Mouse (Mus musculus) embryo, embryonic 10.5 days (tissue): ENCODE measurements around the gene Rhno1.

Experiments
- DNase-seq: peaks from one replicate; pipeline ENCODE4 v3.0.0-alpha.2; 2015; ENCODE audit warnings: low spot score

Rhno1 gene

DNA sequence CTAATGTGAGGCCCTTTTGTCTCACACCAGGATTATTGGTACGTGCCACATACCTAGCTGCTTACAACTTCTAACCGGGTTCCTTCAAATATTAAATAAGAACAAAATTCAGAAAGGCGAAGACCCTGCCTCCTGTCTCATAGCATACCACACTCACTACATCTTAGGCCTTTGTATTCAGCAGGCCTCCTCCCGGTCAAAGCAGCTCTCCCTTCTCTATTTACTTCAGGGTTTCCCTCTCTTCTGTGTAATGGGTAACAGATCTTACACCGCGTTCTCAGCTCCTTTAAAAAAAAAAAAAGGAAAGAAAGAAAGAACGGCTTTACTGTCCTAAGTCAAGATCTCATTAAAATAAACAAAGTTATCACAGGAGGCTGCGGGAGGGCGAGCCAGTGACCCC, 810 bp downstream of the Rhno1 start:
- peak; percentile 31 for DNase-seq

DNA sequence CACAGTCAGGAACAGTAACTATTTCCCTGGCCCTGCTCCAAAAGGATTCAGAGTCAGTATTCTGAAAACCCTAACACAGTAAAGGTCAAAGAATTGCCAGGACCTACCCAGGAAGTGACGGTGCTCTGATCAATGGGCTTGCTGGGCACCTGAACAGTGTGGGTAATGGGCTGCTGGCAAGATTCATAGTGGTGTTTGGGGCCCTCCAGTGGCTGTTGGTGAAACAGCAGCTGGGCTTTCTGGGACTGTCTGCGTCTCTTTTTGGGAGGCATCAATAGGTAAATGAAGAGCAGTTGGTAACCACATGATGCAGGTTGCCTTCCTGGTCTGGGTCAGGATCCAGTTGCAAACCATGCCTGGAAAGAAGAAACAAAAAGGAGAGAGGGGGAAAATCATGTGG, 3.7 kb downstream of the Rhno1 start:
- DNase-seq: peak; percentile 80

DNA sequence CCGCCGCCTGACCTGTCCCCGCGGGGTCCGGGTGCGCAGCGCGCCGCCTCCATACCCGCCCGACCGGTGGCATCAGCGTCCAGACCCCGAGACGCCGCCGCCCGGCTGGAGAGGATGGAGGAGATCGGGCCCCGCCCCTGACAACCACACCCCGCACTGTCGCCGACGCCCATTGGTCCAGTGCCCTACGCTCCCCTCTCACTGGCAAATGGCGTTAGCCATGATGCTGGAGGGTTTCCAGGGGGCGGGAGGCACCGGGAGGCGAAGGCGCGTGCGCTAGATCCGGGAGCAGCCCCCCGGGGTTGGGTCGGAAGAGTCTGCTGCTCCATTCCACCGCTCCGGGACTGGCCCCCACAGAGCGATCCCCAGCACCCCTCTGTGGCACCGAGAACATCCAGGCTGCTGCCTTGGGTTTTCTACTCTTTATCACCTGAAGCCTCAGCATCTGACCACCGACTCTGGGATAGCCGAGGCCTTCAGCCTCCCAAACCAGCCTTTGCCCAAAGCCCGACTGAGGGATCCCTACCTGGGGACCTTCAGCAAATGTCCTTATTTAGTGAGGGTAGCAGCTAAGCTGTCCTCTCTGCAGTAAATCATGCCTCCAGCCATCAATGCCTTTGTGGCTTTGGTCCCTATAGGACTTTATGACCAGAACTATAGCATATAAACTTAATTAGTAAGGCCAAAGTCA, 6.8 kb downstream of the Rhno1 start, which contains the start of gene Tulp3:
Gene Tulp3, minus strand, starts transcription at position 126 of the 691 bp plus-strand sequence.
- DNase-seq: peak; percentile 97

DNA sequence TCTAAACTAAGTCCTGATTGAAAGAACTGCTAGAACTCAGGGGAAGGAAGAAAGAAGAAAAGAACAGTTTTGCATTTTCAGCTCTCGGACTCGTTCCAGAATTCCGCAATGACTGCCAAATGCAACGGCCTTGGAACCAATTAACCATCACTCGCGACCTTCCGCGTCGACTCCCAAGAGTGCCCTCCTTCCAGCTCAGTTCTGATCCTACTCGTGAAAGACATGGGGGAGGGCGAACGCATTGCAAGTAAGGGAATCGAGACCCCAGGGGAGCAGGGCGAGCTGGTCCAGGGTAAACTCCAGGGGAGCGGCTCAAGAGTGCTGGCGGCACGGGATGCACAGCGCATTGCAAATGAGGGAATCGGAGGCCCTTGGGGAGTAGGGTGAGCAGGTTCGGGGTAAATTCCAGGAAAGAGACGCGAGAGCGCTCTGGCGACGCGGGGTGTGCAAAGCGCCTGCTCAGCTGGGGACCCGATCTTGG, 7.5 kb downstream of the Rhno1 start:
- DNase-seq: peak; percentile 72

DNA sequence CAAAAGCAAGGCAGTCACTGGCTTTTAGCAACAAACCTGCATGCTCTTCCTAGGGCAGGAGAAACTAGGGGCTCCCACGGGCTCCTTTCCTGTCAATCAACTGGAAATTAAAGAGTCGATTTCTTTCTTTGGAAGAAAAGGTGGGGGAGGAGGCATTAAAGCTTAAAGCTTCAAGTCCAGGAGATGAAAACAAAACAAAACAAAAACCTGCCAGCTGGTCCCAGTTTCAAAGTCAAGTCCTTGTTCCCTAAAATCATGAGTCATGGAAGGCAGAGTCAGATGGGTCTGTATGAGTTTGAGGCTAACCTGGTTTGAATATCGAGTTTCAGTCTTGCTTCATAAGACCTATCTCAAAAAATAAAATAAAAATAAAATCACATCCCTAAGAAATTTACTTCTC, 8.6 kb downstream of the Rhno1 start:
- DNase-seq: no peak

DNA sequence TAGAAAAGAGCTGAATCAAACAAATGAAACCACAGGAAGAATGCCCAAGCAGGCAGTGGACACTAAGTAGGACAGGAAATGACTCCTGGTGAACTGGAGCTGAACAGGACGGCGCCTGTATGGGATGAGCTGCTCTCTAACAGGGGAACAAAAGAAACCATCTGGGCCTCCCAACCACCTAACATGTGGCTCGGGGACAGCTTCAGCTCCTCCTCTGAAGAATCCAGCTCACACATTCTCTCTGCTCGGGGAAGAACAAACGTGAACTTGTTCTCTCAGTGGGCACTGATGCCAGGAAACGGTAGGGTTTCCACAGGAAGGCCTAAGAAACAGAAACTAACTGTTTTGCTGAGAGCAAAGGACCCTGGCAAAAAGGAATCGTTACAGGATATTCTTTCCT, 13.0 kb downstream of the Rhno1 start:
- peak; percentile 42 for DNase-seq

DNA sequence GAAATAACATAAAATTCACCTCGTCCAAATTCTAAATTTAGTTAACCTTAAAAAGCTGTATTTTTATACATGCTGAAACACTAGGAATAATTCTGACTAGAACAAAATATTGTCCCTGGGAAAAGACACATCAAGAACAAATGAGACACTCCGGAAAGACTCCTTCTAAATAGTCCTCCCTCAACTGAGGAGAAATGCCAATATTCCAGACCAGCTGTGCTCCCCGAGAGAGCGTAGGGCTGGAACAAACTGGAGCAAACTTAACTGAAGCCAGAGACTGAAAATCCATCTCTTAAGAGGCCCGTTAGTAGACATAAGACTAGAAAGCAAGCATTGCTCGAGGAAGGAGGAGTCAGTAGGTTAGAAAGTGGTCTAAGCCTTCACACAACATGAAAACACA, 15.9 kb downstream of the Rhno1 start:
- DNase-seq: no peak

DNA sequence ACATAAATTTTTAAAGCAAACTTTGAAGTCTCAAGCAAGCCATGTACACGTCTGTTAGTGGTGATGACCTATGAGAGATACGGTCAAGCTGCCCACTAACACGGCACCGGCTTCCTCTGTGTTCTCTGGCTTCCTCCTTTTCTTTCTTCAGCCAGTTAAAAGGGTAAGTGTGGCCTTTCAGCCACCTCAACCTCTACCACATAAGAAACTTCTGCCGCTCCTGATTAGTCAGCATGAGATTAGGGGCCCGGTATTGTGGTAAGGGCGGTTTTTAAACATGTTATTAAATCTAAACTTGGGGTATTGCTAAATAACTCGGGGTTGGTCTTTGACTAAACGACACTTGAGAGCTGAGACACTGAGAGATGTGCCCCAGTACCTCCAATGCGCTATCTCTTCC, 17.1 kb downstream of the Rhno1 start:
- no peak for DNase-seq

DNA sequence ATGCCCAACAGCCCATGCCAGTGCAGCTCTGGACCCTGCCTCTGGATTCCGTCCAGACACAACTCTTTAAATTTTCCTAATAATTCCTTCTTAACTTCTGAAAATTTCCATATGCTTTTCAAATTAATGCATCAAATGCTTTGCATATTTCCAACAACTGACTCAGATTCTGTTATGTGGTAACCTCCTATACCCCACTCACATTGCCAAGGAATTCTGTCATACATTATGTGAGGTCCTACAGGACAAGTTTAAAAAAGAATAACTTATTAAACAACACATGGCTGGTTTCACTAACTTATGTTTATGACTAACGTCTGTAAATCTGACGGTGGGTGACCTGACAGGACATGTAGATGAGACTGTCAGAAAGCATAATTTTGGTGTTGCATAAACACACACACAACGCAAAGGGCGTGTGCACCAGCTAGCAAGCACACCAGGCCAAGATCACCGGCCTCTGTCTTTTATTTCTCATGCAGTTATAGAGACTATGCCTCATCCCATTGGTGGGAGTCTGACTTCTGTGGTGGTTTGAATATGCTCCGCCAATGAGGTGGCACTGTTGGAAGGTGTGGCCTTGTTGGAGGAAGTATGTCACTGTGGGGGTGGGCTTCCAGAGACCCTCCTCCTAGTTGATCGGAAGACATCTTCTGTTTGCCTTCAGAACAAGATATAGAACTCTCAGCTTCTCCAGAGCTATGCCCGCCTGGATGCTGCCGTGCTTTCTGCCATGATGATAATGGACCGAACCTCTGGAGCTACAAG, 20.6 kb downstream of the Rhno1 start:
- no peak for DNase-seq

DNA sequence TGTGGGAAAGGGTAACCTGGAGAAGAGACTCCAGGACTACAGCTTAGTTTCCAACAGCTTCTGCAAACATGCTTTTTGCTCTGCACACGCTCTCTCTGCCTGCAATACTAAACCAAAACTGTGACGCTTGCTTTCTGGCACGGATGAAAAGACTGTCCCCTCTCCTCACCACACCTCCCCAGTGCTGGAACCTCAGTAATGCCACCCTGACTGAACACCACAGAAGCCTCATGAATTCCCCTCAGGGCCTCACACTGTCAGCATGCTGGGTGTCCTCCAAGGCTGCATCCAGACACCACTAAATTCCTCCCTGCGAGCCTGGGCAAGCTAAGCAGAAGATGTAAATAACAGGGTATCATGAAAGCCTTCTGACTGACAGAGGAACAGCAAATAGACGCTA, 23.8 kb downstream of the Rhno1 start:
- no peak for DNase-seq

DNA sequence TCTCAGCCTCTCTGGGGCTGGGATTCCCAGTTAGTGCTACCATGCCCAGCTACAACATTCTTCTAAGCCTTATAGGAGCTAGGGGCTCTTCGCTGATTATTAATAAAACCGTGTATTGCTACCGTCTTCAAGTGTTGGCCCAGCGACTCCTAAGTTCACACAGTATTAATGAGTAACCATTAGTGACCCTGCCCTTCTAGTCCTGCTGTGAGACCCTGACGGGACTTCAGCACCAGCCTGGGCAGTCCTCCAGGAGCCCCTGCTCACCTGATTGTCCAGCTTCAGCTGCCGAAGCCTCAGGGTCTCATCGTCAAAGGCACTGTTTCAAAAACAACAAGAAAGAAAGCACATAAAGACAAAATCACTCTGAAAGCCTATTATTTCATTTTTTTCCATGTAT, 25.2 kb downstream of the Rhno1 start:
- DNase-seq: no peak

DNA sequence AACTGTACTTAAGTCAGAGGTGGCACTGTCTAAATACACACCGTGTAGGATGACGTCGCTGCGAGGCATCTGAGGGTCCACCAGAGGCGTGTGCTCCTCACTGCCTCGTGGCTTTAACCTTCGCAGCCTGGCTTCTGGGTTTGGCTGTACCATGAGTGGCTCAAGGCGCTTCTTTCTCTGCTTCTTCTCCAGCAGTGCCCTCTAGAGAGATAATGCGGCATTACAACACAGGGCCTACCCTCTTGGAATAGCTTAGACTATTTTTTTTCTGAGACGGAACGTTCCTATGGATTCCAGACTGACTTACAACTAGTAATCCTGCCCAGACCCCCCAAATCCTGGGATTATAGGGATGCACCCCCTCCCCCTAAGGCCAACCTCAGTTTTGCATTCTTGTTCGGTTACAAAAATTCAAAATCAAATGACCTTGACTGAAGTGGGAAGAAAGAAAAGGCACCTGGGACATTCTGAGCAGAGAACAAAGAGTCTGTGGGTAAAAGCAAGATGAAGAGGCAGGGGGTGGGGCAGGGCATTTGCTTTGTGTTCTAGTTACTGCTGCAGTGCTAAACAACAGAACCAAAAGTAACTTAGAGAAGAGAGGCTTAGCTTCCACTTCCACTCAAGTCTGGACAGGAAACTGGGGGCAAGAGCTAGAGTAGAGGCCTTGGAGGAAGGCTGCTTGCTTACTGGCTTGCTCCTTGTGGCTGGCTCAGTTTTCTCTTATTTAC, 28.1 kb downstream of the Rhno1 start:
- DNase-seq: peak; percentile 92

DNA sequence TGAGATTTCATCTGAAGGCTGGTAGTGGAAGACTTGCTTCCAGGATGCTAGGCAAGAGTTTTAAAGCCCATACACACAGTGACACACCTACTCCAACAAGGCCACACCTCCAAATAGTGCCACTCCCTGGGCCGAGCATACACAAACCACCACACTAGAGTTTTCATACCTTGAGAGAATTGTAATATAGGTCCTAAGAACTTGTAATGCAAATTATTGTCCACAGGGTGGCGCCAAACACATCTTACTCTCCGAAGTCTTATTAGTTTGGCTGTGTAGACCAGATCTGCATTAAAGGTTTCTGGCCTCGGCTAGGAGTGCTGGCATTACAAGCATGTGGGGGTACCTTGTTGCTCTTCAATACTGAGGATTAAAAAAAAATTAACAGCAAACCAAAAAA, 44.4 kb downstream of the Rhno1 start:
- peak; percentile 87 for DNase-seq

DNA sequence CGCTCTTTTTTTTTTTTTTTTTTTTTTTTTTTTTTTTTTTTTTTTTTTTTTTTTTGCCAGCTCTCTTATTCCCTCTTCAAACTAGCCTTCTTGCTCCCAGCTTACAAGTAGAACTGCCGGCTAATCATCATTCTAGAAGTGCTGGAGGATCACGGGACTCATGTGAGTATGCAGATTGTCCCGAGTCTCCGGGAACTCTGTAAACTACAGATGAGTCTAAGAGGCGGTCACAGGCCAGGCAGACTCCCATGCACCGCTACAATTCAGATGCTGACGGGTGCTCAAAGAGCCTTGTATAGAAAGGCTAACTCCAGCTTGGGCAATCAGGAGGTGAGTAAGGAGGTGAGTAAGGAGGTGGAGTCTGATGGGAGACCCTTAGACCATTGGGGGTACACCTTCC, 47.1 kb downstream of the Rhno1 start:
- DNase-seq: no peak

DNA sequence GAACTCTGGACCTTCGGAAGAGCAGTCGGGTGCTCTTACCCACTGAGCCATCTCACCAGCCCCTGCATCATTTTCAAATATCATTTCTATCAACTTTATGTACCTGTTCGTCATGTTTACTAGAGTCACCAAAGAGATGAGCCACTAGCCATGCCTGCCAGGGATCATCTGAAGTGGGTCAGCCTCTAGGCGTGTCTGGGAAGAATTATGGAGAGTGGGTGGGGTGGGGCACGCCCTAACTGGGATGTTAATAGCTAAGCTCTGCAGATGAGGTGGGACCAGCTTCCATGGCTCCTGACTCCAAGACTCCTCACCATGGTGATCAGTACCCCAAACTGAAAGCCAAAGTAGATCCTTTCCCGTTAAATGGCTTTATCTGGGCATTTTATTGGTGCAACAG, 47.9 kb downstream of the Rhno1 start:
- no peak for DNase-seq

DNA sequence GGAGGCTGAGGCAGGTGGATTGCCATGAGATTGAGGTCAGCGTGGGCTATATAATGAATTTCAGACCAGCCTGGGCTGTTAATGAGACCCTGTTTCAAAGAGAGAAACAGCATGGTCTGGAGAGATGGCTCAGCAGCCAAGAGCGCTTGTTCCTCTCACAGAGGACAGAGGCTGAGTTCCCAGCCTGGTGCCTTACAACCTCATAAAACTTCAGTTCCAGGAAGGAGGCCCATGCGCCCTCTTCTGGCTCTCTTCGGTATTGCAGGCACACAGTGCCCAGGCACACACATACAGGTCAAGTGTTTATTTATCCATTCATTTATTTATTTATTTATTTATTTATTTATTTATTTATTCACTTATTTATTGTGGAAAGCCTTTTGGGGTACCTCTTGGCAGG, 54.4 kb downstream of the Rhno1 start:
- peak; percentile 89 for DNase-seq
